Mouse (Mus musculus): ENCODE data around the gene Zfp280d. TPM values are rescaled to one million over a fixed set of nuclear protein-coding genes. Genes with fewer than 3 reads are reported as not detected.

The Zfp280d gene
- polyA plus RNA-seq, 1 experiment = 51.2 TPM

GRCm38 (mm10) chr9:72405882-72406638, 131.4 kb downstream of the Zfp280d start:
- no peak for TF ChIP-seq CTCF (IDR thresholded peaks at IDR 0.05; ENCODE audit: extremely low read depth, insufficient read depth, low read length)
- TF ChIP-seq POLR2A (IDR thresholded peaks at IDR 0.05; ENCODE audit: extremely low read depth, insufficient read depth, low read length) = no peak
- Histone ChIP-seq H3K27ac (ENCODE audit: insufficient read depth, low read length) (no peak overlapping the region), H3K4me3 (ENCODE audit: insufficient read depth, low read length) (no peak overlapping the region), H3K4me1 (ENCODE audit: control insufficient read depth, insufficient read depth, low read length) (no peaks in the 10 kb centered on the region)

- Histone ChIP-seq H3K4me1 (ENCODE audit: control insufficient read depth, insufficient read depth, low read length) (no peaks in the 10 kb centered on the region), H3K27ac (ENCODE audit: insufficient read depth, low read length) (no peak overlapping the region)
- TF ChIP-seq POLR2A (IDR thresholded peaks at IDR 0.05; ENCODE audit: extremely low read depth, insufficient read depth, low read length) (no peak), CTCF (IDR thresholded peaks at IDR 0.05; ENCODE audit: extremely low read depth, insufficient read depth, low read length) (peak; percentile 96)
Observed at GRCm38 (mm10) chr9:72408131-72408586, 133.5 kb downstream of the Zfp280d start.

GRCm38 (mm10) chr9:72409381-72410225, 134.9 kb downstream of the Zfp280d start:
- H3K27ac ChIP-seq (ENCODE audit: insufficient read depth, low read length) = no peak overlapping the region
- no peak for TF ChIP-seq CTCF (IDR thresholded peaks at IDR 0.05; ENCODE audit: extremely low read depth, insufficient read depth, low read length)
- TF ChIP-seq POLR2A (IDR thresholded peaks at IDR 0.05; ENCODE audit: extremely low read depth, insufficient read depth, low read length) = no peak
- H3K4me1 ChIP-seq (ENCODE audit: control insufficient read depth, insufficient read depth, low read length) = no peaks in the 10 kb centered on the region
- no peak overlapping the region for H3K4me3 ChIP-seq (ENCODE audit: insufficient read depth, low read length)

More at GRCm38 (mm10) chr9:72408131-72408586, 133.5 kb downstream of the Zfp280d start:
- peak overlapping the region; percentile 21; the same call in 1 of the 2 replicates for H3K4me3 ChIP-seq (ENCODE audit: insufficient read depth, low read length)

- Histone ChIP-seq H3K27ac (ENCODE audit: insufficient read depth, low read length) (no peak overlapping the region), H3K4me3 (ENCODE audit: insufficient read depth, low read length) (no peak overlapping the region), H3K4me1 (ENCODE audit: control insufficient read depth, insufficient read depth, low read length) (no peaks in the 10 kb centered on the region)
- peak; percentile 65 for TF ChIP-seq CTCF (IDR thresholded peaks at IDR 0.05; ENCODE audit: extremely low read depth, insufficient read depth, low read length)
- TF ChIP-seq POLR2A (IDR thresholded peaks at IDR 0.05; ENCODE audit: extremely low read depth, insufficient read depth, low read length) = no peak
Observed at GRCm38 (mm10) chr9:72411746-72412145, 137.1 kb downstream of the Zfp280d start.

Other genes with a start within 250 kb of the Zfp280d start
- gene Tcf12, start 163.0 kb upstream of the Zfp280d start, polyA plus RNA-seq (2012; rRNA removed) = 41.1 and 42.5 TPM in 2 replicates
- gene Mns1, start 163.2 kb downstream of the Zfp280d start, polyA plus RNA-seq (2012; rRNA removed) = 1.5 and 2.4 TPM in 2 replicates
- gene Tex9, start 217.4 kb downstream of the Zfp280d start, polyA plus RNA-seq (2012; rRNA removed) = 14.1 and 15.1 TPM in 2 replicates

Data from cortical plate, adult 2 months (tissue).